In genomic region chr15:10264885-10265284, GRCm38 (mm10) we compare ENCODE assay signal across 27 mouse cellular contexts.
"Had no signal": no experiment of that assay in that cellular context is flagged by ENCODE, and none has a peak within 500 bp of the region (broad histone marks: within the 10 kb centered on the region; RNA-seq: fewer than 3 reads in every experiment).

No protein-coding gene starts in this region.

- ATAC-seq: hindbrain, embryonic 16.5 days; inflammation-experienced regulatory T-cells, adult 6 months; intestine, embryonic 15.5 days; intestine, postnatal 0 days; liver, embryonic 12.5 days had no signal

- H3K4me3 ChIP-seq: heart, embryonic 10.5 days; heart, embryonic 12.5 days; hindbrain, embryonic 10.5 days; hindbrain, embryonic 12.5 days; intestine, embryonic 15.5 days; kidney, embryonic 15.5 days; limb, embryonic 13.5 days; limb, embryonic 15.5 days; liver, embryonic 12.5 days had no signal

- H3K27ac ChIP-seq: heart, embryonic 10.5 days; hindbrain, embryonic 10.5 days; hindbrain, embryonic 12.5 days; hindbrain, embryonic 14.5 days; intestine, embryonic 15.5 days; kidney, embryonic 15.5 days; kidney, postnatal 0 days; limb, embryonic 13.5 days; limb, embryonic 15.5 days; liver, embryonic 12.5 days; liver, embryonic 14.5 days had no signal

- H3K27me3 ChIP-seq: heart, embryonic 12.5 days; hindbrain, embryonic 12.5 days; intestine, embryonic 15.5 days; kidney, embryonic 15.5 days; limb, embryonic 13.5 days; limb, embryonic 15.5 days; liver, embryonic 12.5 days had no signal

- H3K36me3 ChIP-seq: heart, embryonic 10.5 days; heart, embryonic 12.5 days; hindbrain, embryonic 10.5 days; hindbrain, embryonic 12.5 days; intestine, embryonic 15.5 days; kidney, embryonic 15.5 days; limb, embryonic 13.5 days; limb, embryonic 15.5 days; liver, embryonic 12.5 days had no signal

- H3K9ac ChIP-seq: heart, embryonic 12.5 days; hindbrain, embryonic 12.5 days; hindbrain, embryonic 14.5 days; intestine, embryonic 15.5 days; kidney, embryonic 15.5 days; limb, embryonic 13.5 days; limb, embryonic 15.5 days; liver, embryonic 12.5 days; liver, embryonic 14.5 days had no signal

- H3K9me3 ChIP-seq: heart, embryonic 10.5 days; heart, embryonic 12.5 days; hindbrain, embryonic 10.5 days; hindbrain, embryonic 12.5 days; intestine, embryonic 15.5 days; kidney, embryonic 15.5 days; limb, embryonic 13.5 days; limb, embryonic 15.5 days; liver, embryonic 12.5 days had no signal

- DNase-seq: gastrocnemius, postnatal 14 days; gastrocnemius, postnatal 36 days; heart, adult 18-20 months; heart, postnatal 10 days; heart, postnatal 4 days; kidney, adult 18-20 months; kidney, adult 9 months; kidney, postnatal 14 days; kidney, postnatal 36 days; layer of hippocampus, adult 9-11 months; layer of hippocampus, postnatal 36 days; left cerebral cortex, postnatal 4 days had no signal

- H3K4me2 ChIP-seq: heart, embryonic 12.5 days; hindbrain, embryonic 12.5 days; hindbrain, embryonic 14.5 days; intestine, embryonic 15.5 days; kidney, embryonic 15.5 days; limb, embryonic 13.5 days; limb, embryonic 15.5 days; liver, embryonic 12.5 days had no signal

- H3K4me1 ChIP-seq: heart, embryonic 10.5 days; heart, embryonic 12.5 days; hindbrain, embryonic 10.5 days; hindbrain, embryonic 12.5 days; intestine, embryonic 15.5 days; kidney, embryonic 15.5 days; limb, embryonic 13.5 days; limb, embryonic 15.5 days; liver, embryonic 12.5 days had no signal
